Mouse (Mus musculus): ENCODE results near the gene Kirrel.

DNA sequence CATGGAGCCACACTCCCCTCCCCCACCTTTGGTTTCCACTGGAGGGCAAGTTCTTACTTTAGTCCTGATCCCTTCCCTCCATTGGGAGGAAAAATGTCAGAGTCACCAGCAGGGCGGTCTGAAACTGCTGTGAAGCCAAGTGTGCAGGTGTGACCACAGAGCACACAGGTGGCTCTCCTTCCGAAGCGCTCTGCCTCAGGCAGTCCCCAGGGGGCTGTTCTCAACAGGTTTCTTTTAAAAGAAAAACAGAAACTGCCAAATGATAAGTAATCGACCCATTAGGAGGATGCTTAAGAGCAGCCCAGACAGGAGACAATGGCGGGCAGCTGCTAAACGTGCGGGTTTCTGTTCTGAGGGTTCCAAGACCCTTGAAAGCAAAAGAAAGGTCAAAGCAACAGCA lies 37.8 kb downstream of the Kirrel start:
- TF ChIP-seq CTCF (IDR thresholded peaks at IDR 0.05; ENCODE audit: borderline replicate concordance, extremely low read depth, insufficient read depth, insufficient read length) (no peak), POLR2A (IDR thresholded peaks at IDR 0.05; ENCODE audit: borderline replicate concordance, extremely low read depth, insufficient read depth, insufficient read length, poor library complexity, severe bottlenecking) (no peak)
